Mouse (Mus musculus): ENCODE results near the gene Il1f6.
"Not testable (repeated sequence)": the region's sequence is repeated elsewhere in the genome, so short reads cannot be mapped to it uniquely, and the experiment has no call there.

Gene Il1f6

GRCm38 (mm10) chr2:24215118-24215517 lies at the start of gene Il1f6:
Gene Il1f6 (plus strand): TSS chr2:24215418.
- no peak for DNase-seq (ENCODE audit: low spot score)

GRCm38 (mm10) chr2:24181683-24182331 lies 33.4 kb upstream of the Il1f6 start:
- not testable (repeated sequence) for DNase-seq (ENCODE audit: low spot score)

GRCm38 (mm10) chr2:24182423-24183147 lies 32.6 kb upstream of the Il1f6 start:
- DNase-seq (ENCODE audit: low spot score), result not testable (repeated sequence)

GRCm38 (mm10) chr2:24184092-24184491 lies 31.1 kb upstream of the Il1f6 start:
- DNase-seq (ENCODE audit: low spot score), result not testable (repeated sequence)

- no peak for DNase-seq (ENCODE audit: low spot score)
Observed at GRCm38 (mm10) chr2:24186176-24186575, 29.0 kb upstream of the Il1f6 start, which contains the start of gene Il1f9. Gene Il1f9 (plus strand): TSS chr2:24186476.

- no peak for DNase-seq (ENCODE audit: low spot score)
Observed at GRCm38 (mm10) chr2:24187585-24187984, 27.6 kb upstream of the Il1f6 start.

GRCm38 (mm10) chr2:24188189-24188588 lies 27.0 kb upstream of the Il1f6 start:
- peak; percentile 3 for DNase-seq (ENCODE audit: low spot score)

- no peak for DNase-seq (ENCODE audit: low spot score)
Observed at GRCm38 (mm10) chr2:24227191-24227590, 12.0 kb downstream of the Il1f6 start.

GRCm38 (mm10) chr2:24267503-24267902 lies 52.3 kb downstream of the Il1f6 start:
- no peak for DNase-seq (ENCODE audit: low spot score)

GRCm38 (mm10) chr2:24273619-24274018 lies 58.4 kb downstream of the Il1f6 start:
- no peak for DNase-seq (ENCODE audit: low spot score)

GRCm38 (mm10) chr2:24275146-24275545 lies 59.9 kb downstream of the Il1f6 start:
- no peak for DNase-seq (ENCODE audit: low spot score)
